Comparison of ENCODE assay signal across 8 mouse cellular contexts in the genomic region with DNA sequence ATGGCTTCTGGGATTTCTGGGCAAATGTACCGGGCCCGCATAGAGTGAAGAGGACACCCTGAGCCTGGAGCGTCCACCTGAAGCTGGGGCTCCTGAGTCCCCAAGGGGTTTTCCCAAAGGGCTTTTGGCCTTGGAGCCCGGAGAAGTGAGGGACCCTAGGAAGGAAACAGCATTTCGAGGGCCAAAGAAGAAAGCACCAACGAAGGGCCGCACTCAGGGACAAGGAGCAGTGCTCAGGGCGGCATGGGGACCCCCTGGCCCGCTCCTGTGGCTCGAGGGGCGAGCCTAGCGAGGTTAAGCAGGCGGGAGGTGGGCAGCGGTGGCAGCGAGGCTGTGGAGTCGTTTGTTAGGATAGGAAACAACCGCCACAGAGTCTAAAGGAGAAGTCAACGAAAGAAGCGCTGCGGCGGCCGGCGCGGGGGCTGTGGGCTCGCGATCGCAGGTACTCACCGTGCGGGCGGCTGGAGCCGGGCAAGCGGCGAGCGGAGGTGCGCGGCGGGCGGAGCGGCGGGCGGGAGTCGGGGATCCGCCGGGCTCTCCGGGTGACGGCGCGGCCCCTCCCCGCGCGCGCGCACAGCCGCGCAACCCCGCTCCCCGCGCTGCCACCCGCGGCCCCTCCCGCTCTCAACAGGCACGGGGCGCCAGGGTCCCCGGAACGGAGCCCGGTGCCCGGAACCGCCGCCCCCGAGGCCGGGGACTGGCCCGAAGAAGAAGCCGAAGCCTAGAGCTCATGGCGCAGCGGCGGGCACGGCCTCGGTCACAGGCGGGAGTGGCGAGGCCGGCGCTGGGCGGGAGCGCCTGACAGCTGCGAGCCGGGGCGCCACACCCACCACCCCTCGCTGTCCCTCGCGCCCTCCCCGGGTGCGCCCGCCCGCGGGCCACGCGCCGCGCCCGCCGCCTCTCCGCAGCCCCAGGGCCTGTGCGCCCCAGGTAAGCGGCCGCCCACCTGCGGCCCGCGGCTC. TPM values are rescaled to one million over a fixed set of nuclear protein-coding genes. Genes with fewer than 3 reads are reported as not detected.
A peak's percentile ranks its signal among the peaks of the same experiment; 100 is the strongest.
DNase-seq lines count a peak whose midpoint lies in the region; ATAC-seq and TF ChIP-seq lines count a peak whose summit lies in the region.

Gene Skor1, minus strand, starts transcription at position 552 of the 962 bp plus-strand sequence.

- H3K9me3 ChIP-seq in kidney, embryonic 15.5 days (replicated peaks), result 0 out of 2 replicates have a peak, but pooled peaks cover 4% of the 10 kb centered on the region
- H3K9me3 ChIP-seq in embryonic facial prominence, embryonic 13.5 days, result no peaks in the 10 kb centered on the region; the same call in 1 of the 2 replicates
- no peaks in the 10 kb centered on the region for H3K9me3 ChIP-seq in hindbrain, postnatal 0 days (ENCODE audit: low read length)

- H3ac ChIP-seq in myocyte (ENCODE audit: control insufficient read depth, insufficient read length), result no peak within 1 kb of the TSS

- peaks cover 100% of the 10 kb centered on the region for H3K27me3 ChIP-seq in kidney, embryonic 15.5 days
- peaks cover 100% of the 10 kb centered on the region for H3K27me3 ChIP-seq in embryonic facial prominence, embryonic 13.5 days
- peaks cover 81% of the 10 kb centered on the region for H3K27me3 ChIP-seq in hindbrain, postnatal 0 days (ENCODE audit: insufficient read depth, low read length)
- H3K27me3 ChIP-seq in myocyte (ENCODE audit: control insufficient read depth, insufficient read depth, insufficient read length), result peaks cover 90% of the 10 kb centered on the region

- under 1% methylated on average over 79 of the region's 108 CpGs for WGBS in kidney, embryonic 15.5 days
- under 1% methylated on average over 101 of the region's 108 CpGs for WGBS in embryonic facial prominence, embryonic 13.5 days
- under 1% methylated on average over 62 of the region's 108 CpGs for WGBS in hindbrain, postnatal 0 days

- peaks cover 69% of the 10 kb centered on the region for H3K4me1 ChIP-seq in kidney, embryonic 15.5 days
- peaks cover 59% of the 10 kb centered on the region for H3K4me1 ChIP-seq in embryonic facial prominence, embryonic 13.5 days
- peaks cover 3% of the 10 kb centered on the region; the same call in 1 of the 2 replicates for H3K4me1 ChIP-seq in hindbrain, postnatal 0 days (ENCODE audit: insufficient read depth, low read length)

- no peaks in the 10 kb centered on the region for H3K36me3 ChIP-seq in kidney, embryonic 15.5 days
- no peaks in the 10 kb centered on the region for H3K36me3 ChIP-seq in embryonic facial prominence, embryonic 13.5 days
- H3K36me3 ChIP-seq in hindbrain, postnatal 0 days (ENCODE audit: insufficient read depth, low read length), result no peaks in the 10 kb centered on the region
- no peaks in the 10 kb centered on the region for H3K36me3 ChIP-seq in myocyte (ENCODE audit: control insufficient read depth, insufficient read depth)

- no peaks in the 10 kb centered on the region for H3K79me2 ChIP-seq in myocyte (ENCODE audit: control insufficient read depth, insufficient read depth)

- no peak for TF ChIP-seq POLR2A in myocyte (IDR thresholded peaks at IDR 0.05; ENCODE audit: insufficient read length, low read depth)

- intact Hi-C loops in left cerebral cortex, postnatal 10 days (cut with DNase I), result no loop called here

- no peak for TF ChIP-seq CTCF in hindbrain, postnatal 0 days (IDR thresholded peaks at IDR 0.05; ENCODE audit: low read depth)

- no peak for DNase-seq in kidney, postnatal 36 days
- DNase-seq in hindbrain, postnatal 0 days (ENCODE audit: low spot score), result peak; percentile 12
- DNase-seq in left cerebral cortex, postnatal 10 days (ENCODE audit: extremely low spot score in 1 of 2, low spot score in 2 of 2), result no peak
- DNase-seq in ovary, postnatal 36 days (ENCODE audit: low spot score), result no peak
- no peak for DNase-seq in spleen, adult 12 weeks (ENCODE audit: low spot score)

- H3K9ac ChIP-seq in kidney, embryonic 15.5 days, result no peak within 1 kb of the TSS
- H3K9ac ChIP-seq in embryonic facial prominence, embryonic 13.5 days, result peak within 1 kb of the TSS; percentile 44; the same call in 1 of the 2 replicates
- H3K9ac ChIP-seq in hindbrain, postnatal 0 days (replicated peaks; ENCODE audit: low read length), result peak within 1 kb of the TSS; percentile 48

- no peak for ATAC-seq in kidney, embryonic 15.5 days (replicated peaks; ENCODE audit: low FRiP score)
- no peak for ATAC-seq in embryonic facial prominence, embryonic 13.5 days (ENCODE audit: insufficient number of reproducible peaks, insufficient read depth, low FRiP score, low TSS enrichment, low read depth)
- ATAC-seq in hindbrain, postnatal 0 days, result no peak

- H3K4me2 ChIP-seq in kidney, embryonic 15.5 days, result peak within 1 kb of the TSS; percentile 85
- H3K4me2 ChIP-seq in embryonic facial prominence, embryonic 13.5 days, result peak within 1 kb of the TSS; percentile 85
- H3K4me2 ChIP-seq in hindbrain, postnatal 0 days (ENCODE audit: low read depth, low read length), result peak within 1 kb of the TSS; percentile 61
- H3K4me2 ChIP-seq in myocyte (ENCODE audit: low read depth), result no peak within 1 kb of the TSS

- no peak within 1 kb of the TSS for H3K27ac ChIP-seq in kidney, embryonic 15.5 days
- H3K27ac ChIP-seq in embryonic facial prominence, embryonic 13.5 days, result no peak within 1 kb of the TSS
- peak within 1 kb of the TSS; percentile 51; the same call in 1 of the 2 replicates for H3K27ac ChIP-seq in hindbrain, postnatal 0 days

- peak within 1 kb of the TSS; percentile 49 for H3K4me3 ChIP-seq in kidney, embryonic 15.5 days (replicated peaks)
- peak within 1 kb of the TSS; percentile 51 for H3K4me3 ChIP-seq in embryonic facial prominence, embryonic 13.5 days
- H3K4me3 ChIP-seq in hindbrain, postnatal 0 days (ENCODE audit: low read length), result peak within 1 kb of the TSS; percentile 45
- no peak within 1 kb of the TSS for H3K4me3 ChIP-seq in myocyte

TF ChIP-seq in myocyte, 11 proteins besides CTCF, POLR2A, EP300 and RAD21:
- TF ChIP-seq TCF3 (IDR thresholded peaks at IDR 0.05; ENCODE audit: insufficient read length, low read depth) (no peak), MAX (IDR thresholded peaks at IDR 0.05; ENCODE audit: low read depth) (no peak), REST (IDR thresholded peaks at IDR 0.05; ENCODE audit: insufficient read depth, insufficient read length) (no peak), MYOG (IDR thresholded peaks at IDR 0.05; ENCODE audit: control insufficient read depth in 1 of 3, insufficient read depth in 1 of 3, insufficient read length in 2 of 3, low read depth in 2 of 3) (peak in 2 of 3 experiments; percentile 65 to 72), MYOD1 (IDR thresholded peaks at IDR 0.05; ENCODE audit: control insufficient read depth in 1 of 3, insufficient read length in 2 of 3, low read depth in 2 of 3) (peak in 2 of 3 experiments; percentile 48 to 77), POLR2AphosphoS2 (IDR thresholded peaks at IDR 0.05; ENCODE audit: insufficient read length, low read depth) (no peak), E2F4 (IDR thresholded peaks at IDR 0.05; ENCODE audit: insufficient read depth) (no peak), SRF (IDR thresholded peaks at IDR 0.05; ENCODE audit: control insufficient read depth, insufficient read length, low read depth) (no peak), TCF12 (IDR thresholded peaks at IDR 0.05; ENCODE audit: insufficient read depth, poor library complexity, severe bottlenecking) (no peak)
TF ChIP-seq in myocyte: peak in this region for 2.

RNA-seq across cellular contexts. Expression of gene Skor1, which starts in this region (rescaled TPM):
- polyA plus RNA-seq in kidney, embryonic 15.5 days (2015; fragmentation: Nextera tagmentation; extraction: Ambion mirVana), result not detected in 2 replicates
- 0.58 TPM in 1 of 2 replicates, not detected in the other for polyA plus RNA-seq in embryonic facial prominence, embryonic 13.5 days (2015; fragmentation: Nextera tagmentation; extraction: Ambion mirVana)
- total RNA-seq in hindbrain, postnatal 0 days (2014; rRNA removed), result 36.3 and 38.5 TPM in 2 replicates
- polyA plus RNA-seq in hindbrain, postnatal 0 days (2015; fragmentation: Nextera tagmentation; extraction: Ambion mirVana), result 9.2 TPM in 2 replicates
- 0.01 TPM for polyA plus RNA-seq in myocyte (2012; fragmentation: generic; extraction: Trizol)
- total RNA-seq in left cerebral cortex, postnatal 10 days (2021), result under 1 TPM; 0.18 to 0.39 TPM

Comparison
In these comparisons a context has a peak if more than half of its experiments do, and no peak if none do; other contexts are left out.
1. RNA of gene Skor1 (total RNA-seq): 36.3 to 38.5 TPM in hindbrain, postnatal 0 days; 0.18 to 0.39 TPM in left cerebral cortex, postnatal 10 days; every median in the first group is over 10 times any median in the second.